Mouse (Mus musculus) v-Abl transformed pro-B cells (cell line): ENCODE measurements around the gene Polr3h.

Source experiments
- in situ Hi-C, 2 experiments: fragments of 400-800 bp; cut with MboI; formaldehyde crosslinking; loops; one replicate each; pipeline ENCODE4 v1.15.1; 2025; ENCODE audit not compliant: unreplicated experiment in 2 of 2

Gene Polr3h

GRCm38 (mm10) chr15:81920546-81921217, 5.4 kb downstream of the Polr3h start:
- in situ Hi-C loops = no loop called here

- in situ Hi-C loops = loop anchor here (5.0 kb wide), 1 partner anchor 217 kb away; no protein-coding TSS in a partner anchor
Measured at GRCm38 (mm10) chr15:81919062-81919461, 7.0 kb downstream of the Polr3h start.

GRCm38 (mm10) chr15:81917621-81918463, 8.2 kb downstream of the Polr3h start:
- in situ Hi-C loops = loop anchor here (5.0 kb wide), 1 partner anchor 216 kb away; no protein-coding TSS in a partner anchor

GRCm38 (mm10) chr15:81917201-81917600, 8.8 kb downstream of the Polr3h start:
- in situ Hi-C loops = loop anchor here (5.0 kb wide), 1 partner anchor 215 kb away; no protein-coding TSS in a partner anchor

GRCm38 (mm10) chr15:81915663-81916062, 10.4 kb downstream of the Polr3h start:
- in situ Hi-C loops = loop anchor here (5.0 kb wide), 1 partner anchor 213 kb away; no protein-coding TSS in a partner anchor

- in situ Hi-C loops = loop anchor here (5.0 kb wide), 1 partner anchor 212 kb away; no protein-coding TSS in a partner anchor
Measured at GRCm38 (mm10) chr15:81914668-81915067, 11.4 kb downstream of the Polr3h start.

- in situ Hi-C loops = no loop called here
Measured at GRCm38 (mm10) chr15:81912498-81912897, 13.5 kb downstream of the Polr3h start.

- in situ Hi-C loops = loop anchor here (5.0 to 10.0 kb wide), 2 partner anchors 76 to 114 kb away; no protein-coding TSS in a partner anchor
Measured at GRCm38 (mm10) chr15:81908767-81909166, 17.3 kb downstream of the Polr3h start.

- in situ Hi-C loops = loop anchor here (5.0 to 10.0 kb wide), 2 partner anchors 76 to 113 kb away; no protein-coding TSS in a partner anchor
Measured at GRCm38 (mm10) chr15:81907953-81908352, 18.1 kb downstream of the Polr3h start.

- in situ Hi-C loops = loop anchor here (5.0 to 10.0 kb wide), 2 partner anchors 73 to 110 kb away; no protein-coding TSS in a partner anchor
Measured at GRCm38 (mm10) chr15:81904939-81905338, 21.1 kb downstream of the Polr3h start.

GRCm38 (mm10) chr15:81898751-81899150, 27.3 kb downstream of the Polr3h start:
- in situ Hi-C loops = no loop called here

GRCm38 (mm10) chr15:81897607-81898285, 28.3 kb downstream of the Polr3h start:
- in situ Hi-C loops = no loop called here

- in situ Hi-C loops = no loop called here
Measured at GRCm38 (mm10) chr15:81896407-81896806, 29.6 kb downstream of the Polr3h start.

- in situ Hi-C loops = no loop called here
Measured at GRCm38 (mm10) chr15:81894002-81894401, 32.0 kb downstream of the Polr3h start.

- in situ Hi-C loops = no loop called here
Measured at GRCm38 (mm10) chr15:81891822-81892580, 34.0 kb downstream of the Polr3h start.

GRCm38 (mm10) chr15:81891140-81891802, 34.8 kb downstream of the Polr3h start:
- in situ Hi-C loops = no loop called here

- in situ Hi-C loops = no loop called here
Measured at GRCm38 (mm10) chr15:81889175-81889574, 36.9 kb downstream of the Polr3h start.

- in situ Hi-C loops = no loop called here
Measured at GRCm38 (mm10) chr15:81886795-81887550, 39.1 kb downstream of the Polr3h start.
